Mouse (Mus musculus) liver, postnatal 0 days (tissue): ENCODE results near the gene Pde4b.

Experiments used
- CTCF ChIP-seq: sonication (generic); IDR thresholded peaks from 2 replicates; pipeline ENCODE4 v1.5.1; 2016; ENCODE audit warnings: antibody characterized with exemption, low read depth
- EP300 ChIP-seq: IDR thresholded peaks from 2 replicates; pipeline ENCODE4 v1.6.1; 2016; ENCODE audit warnings: antibody characterized with exemption, low read depth, mild to moderate bottlenecking

DNA sequence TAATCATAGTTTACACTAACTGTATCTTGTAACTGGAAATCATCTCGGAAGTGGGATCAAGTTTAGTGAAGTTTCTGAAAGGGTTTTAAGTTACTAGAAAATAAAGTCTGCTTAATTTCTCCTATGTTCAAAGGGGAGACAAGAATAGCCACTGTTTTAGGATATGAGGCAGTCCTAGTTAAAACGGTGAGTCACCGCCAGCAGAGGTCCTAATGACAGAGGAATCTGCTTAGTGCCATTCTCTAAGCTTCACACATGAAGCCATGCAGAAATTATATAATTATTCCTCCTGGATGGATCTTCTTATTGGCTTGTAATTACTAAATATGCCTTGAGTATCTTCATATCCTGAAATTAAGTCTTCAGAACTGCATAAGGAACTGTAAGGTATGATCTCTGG, 357.2 kb downstream of the Pde4b start:
- TF ChIP-seq CTCF (no peak), EP300 (no peak)
